Mouse (Mus musculus) spleen, adult 2 months (tissue): Measurements from ENCODE around the gene Hus1.

Experiments
- CTCF ChIP-seq: fragments of 200-500 bp; IDR thresholded peaks from 2 replicates; pipeline ENCODE4 v1.5.1; 2011; ENCODE audit warnings: mild to moderate bottlenecking, inconsistent platforms; ENCODE audit not compliant: insufficient read depth, insufficient read length, insufficient replicate concordance; ENCODE audit errors: extremely low read depth
- POLR2A ChIP-seq: fragments of 200-500 bp; IDR thresholded peaks from 2 replicates; pipeline ENCODE4 v1.6.1; 2011; ENCODE audit warnings: low read depth, low read length, inconsistent platforms

DNA sequence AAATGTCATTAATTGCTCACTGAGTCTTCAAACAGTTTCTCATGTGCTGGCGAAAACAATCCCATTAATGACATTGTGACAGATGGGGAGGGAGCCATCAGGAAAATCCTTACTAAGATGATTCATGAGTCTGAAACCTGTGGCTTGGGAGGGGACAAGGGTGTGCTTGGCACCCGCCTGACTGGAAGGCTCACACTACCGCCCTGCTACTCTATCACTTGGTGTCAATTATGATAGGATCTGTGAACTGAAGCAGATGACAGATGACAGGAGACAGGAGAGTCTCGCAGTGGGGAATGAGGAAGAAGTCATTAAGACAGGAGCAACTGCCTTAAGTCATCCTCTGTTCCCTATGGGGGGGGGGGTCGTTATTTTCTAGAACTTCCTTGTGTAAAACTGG, 49.5 kb upstream of the Hus1 start:
- TF ChIP-seq CTCF, result no peak
- no peak for TF ChIP-seq POLR2A
